Mouse (Mus musculus) lung, adult 2 months (tissue): Measurements from ENCODE around the gene Ahsg.

ENCODE experiments used
- CTCF ChIP-seq: fragments of 200-500 bp; IDR thresholded peaks from 2 replicates; pipeline ENCODE4 v1.5.1; 2011; ENCODE audit warnings: mild to moderate bottlenecking, low read length, control low read depth; ENCODE audit not compliant: insufficient read depth
- POLR2A ChIP-seq: fragments of 200-500 bp; IDR thresholded peaks from 2 replicates; pipeline ENCODE4 v1.6.1; 2011; ENCODE audit warnings: low read depth, mild to moderate bottlenecking, control low read depth, low read length, borderline replicate concordance; ENCODE audit errors: extremely low read depth

DNA sequence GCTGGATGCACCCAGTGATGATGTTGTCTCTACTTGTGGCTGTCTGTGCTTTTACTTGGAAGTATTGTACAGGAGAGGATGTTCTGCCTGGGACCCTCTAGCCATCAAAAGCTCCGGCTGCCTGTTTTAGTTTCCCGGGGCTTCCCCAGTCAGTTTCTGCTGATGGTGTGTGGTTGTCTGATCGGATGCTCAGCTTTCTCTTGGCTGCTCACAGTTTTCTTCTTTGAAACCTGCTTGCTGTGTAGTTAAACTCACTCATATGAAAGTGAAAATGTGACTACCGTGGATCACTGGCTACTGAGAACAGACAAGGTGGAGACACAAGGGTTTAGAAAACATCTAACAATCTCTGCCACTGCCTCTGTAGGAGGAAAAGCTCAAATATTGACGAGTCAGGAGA is 7.6 kb upstream of the Ahsg start:
- TF ChIP-seq POLR2A (no peak), CTCF (no peak)
